Mouse (Mus musculus) heart, postnatal 36 days (tissue): ENCODE results near the gene Gnb1l. TPM values are rescaled to one million over a fixed set of nuclear protein-coding genes. Genes with fewer than 3 reads are reported as not detected.

Experiments used
- DNase-seq, 2 experiments: peaks; one replicate each; pipeline ENCODE4 v3.0.0; 2021 to 2022
- intact Hi-C: fragments of 180-260 bp; cut with DNase I; formaldehyde crosslinking; loops from one replicate; pipeline ENCODE4 v1.15.1; 2025
- total RNA-seq, 2 experiments: library from RNA; stranded (reverse); gene quantifications; 2 replicates each; pipeline ENCODE4 v1.2.3; 2021

The Gnb1l gene
- total RNA-seq: 1 to 10 TPM; 5.2 to 5.4 TPM

- intact Hi-C loops: loop anchor here (2.0 kb wide), 1 partner anchor 54 kb away; no protein-coding TSS in a partner anchor
- DNase-seq: peak; percentile 94 to 98
Measured at GRCm38 (mm10) chr16:18498558-18498990, at the start of gene Gnb1l, which contains the start of gene Rtl10. Gene Gnb1l, plus strand, starts transcription at chr16:18498713. Gene Rtl10, plus strand, starts transcription at chr16:18498901.

- DNase-seq: no peak
- intact Hi-C loops: loop anchor here (10.0 kb wide), 1 partner anchor 366 kb away; the partner anchor contains the start of genes Cdc45 and Ufd1
Measured at GRCm38 (mm10) chr16:18449005-18449404, 49.5 kb upstream of the Gnb1l start.

GRCm38 (mm10) chr16:18451486-18452181 lies 46.9 kb upstream of the Gnb1l start:
- intact Hi-C loops: no loop called here
- DNase-seq: no peak

GRCm38 (mm10) chr16:18452361-18452862 lies 46.1 kb upstream of the Gnb1l start:
- no peak for DNase-seq
- intact Hi-C loops: no loop called here

- DNase-seq: no peak
Measured at GRCm38 (mm10) chr16:18453846-18454245, 44.7 kb upstream of the Gnb1l start.

GRCm38 (mm10) chr16:18455407-18455806 lies 43.1 kb upstream of the Gnb1l start:
- DNase-seq: no peak

More at GRCm38 (mm10) chr16:18453846-18454245, 44.7 kb upstream of the Gnb1l start:
- intact Hi-C loops: no loop called here

GRCm38 (mm10) chr16:18458661-18459060 lies 39.9 kb upstream of the Gnb1l start:
- DNase-seq: no peak
- intact Hi-C loops: no loop called here

More at GRCm38 (mm10) chr16:18455407-18455806, 43.1 kb upstream of the Gnb1l start:
- intact Hi-C loops: no loop called here

GRCm38 (mm10) chr16:18459335-18459954 lies 39.1 kb upstream of the Gnb1l start:
- intact Hi-C loops: no loop called here
- no peak for DNase-seq

- intact Hi-C loops: no loop called here
- peak; percentile 20 to 30 for DNase-seq
Measured at GRCm38 (mm10) chr16:18459955-18460370, 38.5 kb upstream of the Gnb1l start.

- no peak for DNase-seq
- intact Hi-C loops: no loop called here
Measured at GRCm38 (mm10) chr16:18460826-18461225, 37.7 kb upstream of the Gnb1l start.

- no peak for DNase-seq
- intact Hi-C loops: no loop called here
Measured at GRCm38 (mm10) chr16:18462031-18462430, 36.5 kb upstream of the Gnb1l start.

GRCm38 (mm10) chr16:18462598-18462997 lies 35.9 kb upstream of the Gnb1l start:
- DNase-seq: peak in 1 of 2 experiments; percentile 25
- intact Hi-C loops: no loop called here

GRCm38 (mm10) chr16:18464271-18464670 lies 34.2 kb upstream of the Gnb1l start:
- intact Hi-C loops: no loop called here
- DNase-seq: peak; percentile 40

- DNase-seq: no peak
Measured at GRCm38 (mm10) chr16:18470829-18471228, 27.7 kb upstream of the Gnb1l start.

GRCm38 (mm10) chr16:18471381-18471955 lies 27.0 kb upstream of the Gnb1l start:
- DNase-seq: no peak
- intact Hi-C loops: no loop called here

More at GRCm38 (mm10) chr16:18470829-18471228, 27.7 kb upstream of the Gnb1l start:
- intact Hi-C loops: no loop called here

- intact Hi-C loops: no loop called here
- no peak for DNase-seq
Measured at GRCm38 (mm10) chr16:18471976-18472375, 26.5 kb upstream of the Gnb1l start.

GRCm38 (mm10) chr16:18472416-18472815 lies 26.1 kb upstream of the Gnb1l start:
- intact Hi-C loops: no loop called here
- DNase-seq: no peak

GRCm38 (mm10) chr16:18472976-18473375 lies 25.5 kb upstream of the Gnb1l start:
- DNase-seq: no peak
- intact Hi-C loops: no loop called here

GRCm38 (mm10) chr16:18474021-18474420 lies 24.5 kb upstream of the Gnb1l start:
- intact Hi-C loops: no loop called here
- no peak for DNase-seq

GRCm38 (mm10) chr16:18477996-18478395 lies 20.5 kb upstream of the Gnb1l start:
- intact Hi-C loops: no loop called here
- DNase-seq: no peak

- DNase-seq: no peak
- intact Hi-C loops: no loop called here
Measured at GRCm38 (mm10) chr16:18479667-18480066, 18.8 kb upstream of the Gnb1l start.
